Mouse (Mus musculus): Measurements from ENCODE around the gene Gtf3c3. TPM values are rescaled to one million over a fixed set of nuclear protein-coding genes. Genes with fewer than 3 reads are reported as not detected.

The Gtf3c3 gene
- polyA plus RNA-seq, 1 experiment, result 0.21 TPM

GRCm38 (mm10) chr1:54421670-54422069, 17.1 kb downstream of the Gtf3c3 start:
- TF ChIP-seq GATA1 (IDR thresholded peaks at IDR 0.05; ENCODE audit: borderline replicate concordance, low read length) (no peak), FLI1 (IDR thresholded peaks at IDR 0.05; ENCODE audit: low read length) (no peak)
- no peak overlapping the region for H3K4me3 ChIP-seq (replicated peaks)
- H3K4me1 ChIP-seq, result no peaks in the 10 kb centered on the region
- H3K36me3 ChIP-seq (replicated peaks; ENCODE audit: low read length), result peaks cover 89% of the 10 kb centered on the region
- H3K9me3 ChIP-seq, result no peaks in the 10 kb centered on the region
- H3K27me3 ChIP-seq (replicated peaks), result no peaks in the 10 kb centered on the region

- H3K4me1 ChIP-seq, result peaks cover 5% of the 10 kb centered on the region; the same call in 1 of the 2 replicates
- H3K4me3 ChIP-seq (replicated peaks), result no peak overlapping the region
- no peaks in the 10 kb centered on the region for H3K9me3 ChIP-seq
- TF ChIP-seq FLI1 (IDR thresholded peaks at IDR 0.05; ENCODE audit: low read length) (no peak), GATA1 (IDR thresholded peaks at IDR 0.05; ENCODE audit: borderline replicate concordance, low read length) (no peak)
- no peaks in the 10 kb centered on the region for H3K27me3 ChIP-seq (replicated peaks)
- peaks cover 77% of the 10 kb centered on the region for H3K36me3 ChIP-seq (replicated peaks; ENCODE audit: low read length)
These were observed 36.0 kb downstream of the Gtf3c3 start for GRCm38 (mm10) chr1:54402736-54403135.

- Histone ChIP-seq H3K4me1 (no peaks in the 10 kb centered on the region), H3K4me3 (replicated peaks) (no peak overlapping the region), H3K9me3 (no peaks in the 10 kb centered on the region), H3K36me3 (replicated peaks; ENCODE audit: low read length) (peaks cover 9% of the 10 kb centered on the region), H3K27me3 (replicated peaks) (no peaks in the 10 kb centered on the region)
- TF ChIP-seq FLI1 (IDR thresholded peaks at IDR 0.05; ENCODE audit: low read length) (no peak), GATA1 (IDR thresholded peaks at IDR 0.05; ENCODE audit: borderline replicate concordance, low read length) (no peak)
These were observed 54.5 kb downstream of the Gtf3c3 start for GRCm38 (mm10) chr1:54384221-54384620.

- no peaks in the 10 kb centered on the region for H3K9me3 ChIP-seq
- H3K4me1 ChIP-seq, result peaks cover 3% of the 10 kb centered on the region; the same call in 1 of the 2 replicates
- TF ChIP-seq FLI1 (IDR thresholded peaks at IDR 0.05; ENCODE audit: low read length), result no peak
- TF ChIP-seq GATA1 (IDR thresholded peaks at IDR 0.05; ENCODE audit: borderline replicate concordance, low read length), result no peak
- H3K27me3 ChIP-seq (replicated peaks), result no peaks in the 10 kb centered on the region
- no peak overlapping the region for H3K4me3 ChIP-seq (replicated peaks)
- peaks cover 5% of the 10 kb centered on the region for H3K36me3 ChIP-seq (replicated peaks; ENCODE audit: low read length)
These were observed 57.5 kb downstream of the Gtf3c3 start for GRCm38 (mm10) chr1:54380978-54381914.

GRCm38 (mm10) chr1:54377506-54378051, 61.2 kb downstream of the Gtf3c3 start:
- Histone ChIP-seq H3K36me3 (replicated peaks; ENCODE audit: low read length) (peaks cover 3% of the 10 kb centered on the region), H3K4me3 (replicated peaks) (no peak overlapping the region), H3K4me1 (peaks cover 3% of the 10 kb centered on the region; the same call in 1 of the 2 replicates), H3K9me3 (no peaks in the 10 kb centered on the region), H3K27me3 (replicated peaks) (no peaks in the 10 kb centered on the region)
- TF ChIP-seq FLI1 (IDR thresholded peaks at IDR 0.05; ENCODE audit: low read length) (no peak), GATA1 (IDR thresholded peaks at IDR 0.05; ENCODE audit: borderline replicate concordance, low read length) (no peak)

GRCm38 (mm10) chr1:54356566-54356965, 82.2 kb downstream of the Gtf3c3 start:
- H3K4me1 ChIP-seq, result no peaks in the 10 kb centered on the region
- H3K4me3 ChIP-seq (replicated peaks), result no peak overlapping the region
- no peaks in the 10 kb centered on the region for H3K9me3 ChIP-seq
- no peaks in the 10 kb centered on the region for H3K27me3 ChIP-seq (replicated peaks)
- no peaks in the 10 kb centered on the region for H3K36me3 ChIP-seq (replicated peaks; ENCODE audit: low read length)
- TF ChIP-seq GATA1 (IDR thresholded peaks at IDR 0.05; ENCODE audit: borderline replicate concordance, low read length), result no peak
- no peak for TF ChIP-seq FLI1 (IDR thresholded peaks at IDR 0.05; ENCODE audit: low read length)

GRCm38 (mm10) chr1:54355485-54355884, 83.3 kb downstream of the Gtf3c3 start:
- H3K4me3 ChIP-seq (replicated peaks), result no peak overlapping the region
- no peaks in the 10 kb centered on the region for H3K4me1 ChIP-seq
- 0 out of 2 replicates have a peak, but pooled peaks cover 3% of the 10 kb centered on the region for H3K9me3 ChIP-seq
- H3K36me3 ChIP-seq (replicated peaks; ENCODE audit: low read length), result no peaks in the 10 kb centered on the region
- TF ChIP-seq GATA1 (IDR thresholded peaks at IDR 0.05; ENCODE audit: borderline replicate concordance, low read length) (no peak), FLI1 (IDR thresholded peaks at IDR 0.05; ENCODE audit: low read length) (no peak)
- no peaks in the 10 kb centered on the region for H3K27me3 ChIP-seq (replicated peaks)

GRCm38 (mm10) chr1:54354786-54355185, 84.0 kb downstream of the Gtf3c3 start:
- H3K27me3 ChIP-seq (replicated peaks), result no peaks in the 10 kb centered on the region
- no peak overlapping the region for H3K4me3 ChIP-seq (replicated peaks)
- H3K4me1 ChIP-seq, result no peaks in the 10 kb centered on the region
- 0 out of 2 replicates have a peak, but pooled peaks cover 3% of the 10 kb centered on the region for H3K9me3 ChIP-seq
- H3K36me3 ChIP-seq (replicated peaks; ENCODE audit: low read length), result no peaks in the 10 kb centered on the region
- TF ChIP-seq FLI1 (IDR thresholded peaks at IDR 0.05; ENCODE audit: low read length) (no peak), GATA1 (IDR thresholded peaks at IDR 0.05; ENCODE audit: borderline replicate concordance, low read length) (no peak)

Other genes starting within 250 kb of the Gtf3c3 start
- 0.19 TPM in 1 of 2 replicates, not detected in the other for gene Hecw2, start 243.8 kb downstream of the Gtf3c3 start, polyA plus RNA-seq (2012; ENCODE audit: insufficient read depth, low replicate concordance)
- gene Ccdc150, start 188.3 kb downstream of the Gtf3c3 start, polyA plus RNA-seq (2012; ENCODE audit: insufficient read depth, low replicate concordance), result not detected in 2 replicates
- gene Pgap1, start 118.7 kb upstream of the Gtf3c3 start, polyA plus RNA-seq (2012; ENCODE audit: insufficient read depth, low replicate concordance), result 0.01 TPM in 1 of 2 replicates, not detected in the other